Comparison of ENCODE assay signal across 8 mouse cellular contexts in the genomic region with DNA sequence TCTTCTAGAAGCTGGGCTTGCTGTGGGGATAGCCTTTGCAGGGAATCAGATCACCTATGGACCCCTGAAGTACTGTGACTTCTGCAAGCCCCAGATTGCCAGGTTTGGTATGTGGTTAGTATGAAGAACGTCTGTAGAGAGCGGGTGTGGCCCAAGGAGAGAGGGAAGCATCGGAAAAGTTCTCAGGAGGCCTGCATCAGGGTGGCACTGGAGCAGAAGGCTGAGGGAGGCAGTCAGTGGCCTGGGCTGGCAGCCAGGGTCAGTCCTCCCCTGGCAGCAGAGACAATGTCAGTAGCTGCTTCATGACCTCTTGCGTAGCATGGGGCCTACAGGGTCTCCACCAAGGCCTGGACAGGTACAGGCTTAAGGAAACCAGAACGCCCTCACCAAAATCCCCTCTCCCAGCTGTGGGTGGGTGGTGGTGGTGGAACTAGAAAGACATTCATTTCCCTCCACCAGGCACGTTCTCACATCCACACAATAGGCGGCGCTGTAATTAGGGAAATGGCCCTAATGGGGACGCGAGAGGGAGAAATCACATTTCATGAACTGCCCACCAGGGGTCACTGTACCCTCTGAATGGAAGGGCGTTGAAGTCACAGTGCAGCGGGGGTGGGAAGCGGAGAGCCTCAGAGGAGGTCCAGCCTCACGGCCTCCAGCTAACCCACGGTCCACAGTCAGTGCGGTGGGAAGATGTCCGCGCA. TPM values are rescaled to one million over a fixed set of nuclear protein-coding genes. Genes with fewer than 3 reads are reported as not detected.
A peak's percentile ranks its signal among the peaks of the same experiment; 100 is the strongest.
DNase-seq lines count a peak whose midpoint lies in the region; ATAC-seq and TF ChIP-seq lines count a peak whose summit lies in the region.

No protein-coding gene starts in this region.

- no peaks in the 10 kb centered on the region for H3K9me3 ChIP-seq in forebrain, embryonic 12.5 days
- H3K9me3 ChIP-seq in heart, postnatal 0 days (replicated peaks; ENCODE audit: control insufficient read depth, low read length): no peaks in the 10 kb centered on the region
- no peaks in the 10 kb centered on the region for H3K9me3 ChIP-seq in liver, embryonic 15.5 days (replicated peaks)
- H3K9me3 ChIP-seq in neural tube, embryonic 13.5 days: no peaks in the 10 kb centered on the region

- peak; percentile 94 for TF ChIP-seq CTCF in heart, postnatal 0 days (IDR thresholded peaks at IDR 0.05; ENCODE audit: low read depth)

- H3K9ac ChIP-seq in forebrain, embryonic 12.5 days: no peak overlapping the region
- no peak overlapping the region for H3K9ac ChIP-seq in heart, postnatal 0 days (replicated peaks; ENCODE audit: low read depth, low read length)
- H3K9ac ChIP-seq in liver, embryonic 15.5 days: no peak overlapping the region
- peak overlapping the region; percentile 55 for H3K9ac ChIP-seq in neural tube, embryonic 13.5 days

- peak overlapping the region; percentile 50 for H3K4me2 ChIP-seq in forebrain, embryonic 12.5 days
- peak overlapping the region; percentile 56 for H3K4me2 ChIP-seq in heart, postnatal 0 days (ENCODE audit: low read depth, low read length)
- H3K4me2 ChIP-seq in liver, embryonic 15.5 days: no peak overlapping the region
- peak overlapping the region; percentile 58 for H3K4me2 ChIP-seq in neural tube, embryonic 13.5 days

- H3K4me1 ChIP-seq in forebrain, embryonic 12.5 days: peaks cover 10% of the 10 kb centered on the region
- H3K4me1 ChIP-seq in heart, postnatal 0 days (ENCODE audit: control insufficient read depth, insufficient read depth): no peaks in the 10 kb centered on the region; the same call in 1 of the 2 replicates
- H3K4me1 ChIP-seq in liver, embryonic 15.5 days (replicated peaks): no peaks in the 10 kb centered on the region
- H3K4me1 ChIP-seq in neural tube, embryonic 13.5 days (replicated peaks): peaks cover 26% of the 10 kb centered on the region

- 23% methylated on average over 18 of the region's 18 CpGs for WGBS in forebrain, embryonic 12.5 days
- WGBS in heart, postnatal 0 days: 29% methylated on average over 18 of the region's 18 CpGs
- 41% methylated on average over 18 of the region's 18 CpGs for WGBS in liver, embryonic 15.5 days (ENCODE audit: insufficient replicate concordance)
- 25% methylated on average over 18 of the region's 18 CpGs for WGBS in neural tube, embryonic 13.5 days

- peak; percentile 46 to 67 for DNase-seq in CD8-positive naive resting alpha-beta T cell, adult 2 months (ENCODE audit: low read depth in 2 of 2, low spot score in 2 of 2)
- DNase-seq in c-Kit-positive CD71-negative TER-119-negative erythroid progenitor cells, embryonic 14.5 days (ENCODE audit: low read depth): peak; percentile 87
- DNase-seq in heart, postnatal 0 days (ENCODE audit: low spot score): peak; percentile 88
- peak; percentile 83 to 90 for DNase-seq in kidney, postnatal 36 days
- peak; percentile 77 for DNase-seq in telencephalon, adult 2 months (ENCODE audit: low read depth, low spot score)

- ATAC-seq in forebrain, embryonic 12.5 days (ENCODE audit: low FRiP score): peak; percentile 64; the same call in 1 of the 2 replicates
- ATAC-seq in heart, postnatal 0 days (ENCODE audit: insufficient read depth, low read depth): peak; percentile 67
- ATAC-seq in liver, embryonic 15.5 days (ENCODE audit: insufficient read depth): peak; percentile 31; the same call in 1 of the 2 replicates
- ATAC-seq in neural tube, embryonic 13.5 days (ENCODE audit: low read depth): peak; percentile 70

- TF ChIP-seq EP300 in heart, postnatal 0 days (IDR thresholded peaks at IDR 0.05; ENCODE audit: low read depth): no peak

- H3K27me3 ChIP-seq in forebrain, embryonic 12.5 days: peaks cover 50% of the 10 kb centered on the region
- H3K27me3 ChIP-seq in heart, postnatal 0 days (ENCODE audit: control insufficient read depth, insufficient read depth, low read length): peaks cover 14% of the 10 kb centered on the region; the same call in 1 of the 2 replicates
- 0 out of 2 replicates have a peak, but pooled peaks cover 4% of the 10 kb centered on the region for H3K27me3 ChIP-seq in liver, embryonic 15.5 days
- peaks cover 44% of the 10 kb centered on the region for H3K27me3 ChIP-seq in neural tube, embryonic 13.5 days

- no peak overlapping the region for H3K27ac ChIP-seq in forebrain, embryonic 12.5 days
- H3K27ac ChIP-seq in heart, postnatal 0 days (ENCODE audit: low read depth): no peak overlapping the region
- no peak overlapping the region for H3K27ac ChIP-seq in liver, embryonic 15.5 days (replicated peaks)
- no peak overlapping the region for H3K27ac ChIP-seq in neural tube, embryonic 13.5 days (replicated peaks)

- peak overlapping the region; percentile 29 for H3K4me3 ChIP-seq in forebrain, embryonic 12.5 days (replicated peaks)
- H3K4me3 ChIP-seq in heart, postnatal 0 days (ENCODE audit: low read depth, low read length): no peak overlapping the region
- H3K4me3 ChIP-seq in liver, embryonic 15.5 days (replicated peaks): no peak overlapping the region
- peak overlapping the region; percentile 33 for H3K4me3 ChIP-seq in neural tube, embryonic 13.5 days

- H3K36me3 ChIP-seq in forebrain, embryonic 12.5 days (replicated peaks): no peaks in the 10 kb centered on the region
- no peaks in the 10 kb centered on the region for H3K36me3 ChIP-seq in heart, postnatal 0 days (replicated peaks; ENCODE audit: control insufficient read depth, insufficient read depth, low read length)
- 0 out of 2 replicates have a peak, but pooled peaks cover 7% of the 10 kb centered on the region for H3K36me3 ChIP-seq in liver, embryonic 15.5 days (replicated peaks)
- no peaks in the 10 kb centered on the region for H3K36me3 ChIP-seq in neural tube, embryonic 13.5 days

RNA-seq across cellular contexts. Expression of a gene that starts 31.2 kb away (rescaled TPM):
- 3.2 and 3.7 TPM in 2 replicates for polyA plus RNA-seq in forebrain, embryonic 12.5 days (2016; fragmentation: Nextera tagmentation; extraction: Ambion mirVana)
- total RNA-seq in heart, postnatal 0 days (2014; rRNA removed; ENCODE audit: low replicate concordance): 9.7 and 15.1 TPM in 2 replicates
- polyA plus RNA-seq in heart, postnatal 0 days (2015; fragmentation: Nextera tagmentation; extraction: Ambion mirVana): 5.4 and 6.5 TPM in 2 replicates
- 2.7 and 3.0 TPM in 2 replicates for polyA plus RNA-seq in liver, embryonic 15.5 days (2015; fragmentation: Nextera tagmentation; extraction: Ambion mirVana)
- 4.4 and 4.8 TPM in 2 replicates for polyA plus RNA-seq in neural tube, embryonic 13.5 days (2015; fragmentation: Nextera tagmentation; extraction: Ambion mirVana)

Comparison
In these comparisons a context has a peak if more than half of its experiments do, and no peak if none do; other contexts are left out.
1. H3K4me3 ChIP-seq: peak in forebrain, embryonic 12.5 days (single experiment) and neural tube, embryonic 13.5 days (single experiment); none in heart, postnatal 0 days (single experiment) and liver, embryonic 15.5 days (single experiment).
2. Peak in every context shown above with its lines, with median percentiles within 50 percentile points of each other: DNase-seq and ATAC-seq.